Mouse (Mus musculus): Measurements from ENCODE around the gene Dtx3.

- TF ChIP-seq CTCF (IDR thresholded peaks at IDR 0.05; ENCODE audit: insufficient read depth, low read length): no peak
- no peak for TF ChIP-seq POLR2A (IDR thresholded peaks at IDR 0.05; ENCODE audit: borderline replicate concordance, extremely low read depth, low read depth, low read length)
These were observed 4.9 kb downstream of the Dtx3 start for GRCm38 (mm10) chr10:127190398-127191190.

Data from lung, adult 2 months (tissue).